Mouse (Mus musculus): ENCODE results near the gene Acyp1. TPM values are rescaled to one million over a fixed set of nuclear protein-coding genes. Genes with fewer than 3 reads are reported as not detected.
A peak's percentile ranks its signal among the peaks of the same experiment; 100 is the strongest.

Acyp1 gene
- polyA plus RNA-seq, 2 experiments, result 27.1 to 68.5 TPM

- Histone ChIP-seq H3K9me3 (ENCODE audit: control insufficient read depth, low read length) (no peaks in the 10 kb centered on the region), H3K36me3 (replicated peaks; ENCODE audit: control insufficient read depth, insufficient read depth, low read depth) (peaks cover 8% of the 10 kb centered on the region), H3K9ac (replicated peaks) (peak overlapping the region; percentile 78), H3K27me3 (ENCODE audit: control insufficient read depth, insufficient read depth, low read length) (no peaks in the 10 kb centered on the region), H3K27ac (peak overlapping the region; percentile 47), H3K4me2 (ENCODE audit: low read depth) (peak overlapping the region; percentile 75), H3K4me1 (replicated peaks; ENCODE audit: control insufficient read depth in 2 of 2, insufficient read depth in 2 of 2, low read length in 1 of 2) (peaks cover 21 to 29% of the 10 kb centered on the region in 2 experiments), H3K4me3 (ENCODE audit: insufficient read depth in 1 of 2, low read depth in 2 of 2, low read length in 2 of 2) (peak overlapping the region; percentile 61 to 97)
- ATAC-seq (ENCODE audit: insufficient read depth), result peak; percentile 55
- no peak for TF ChIP-seq CTCF (IDR thresholded peaks at IDR 0.05; ENCODE audit: low read depth)
- no peak for TF ChIP-seq EP300 (IDR thresholded peaks at IDR 0.05; ENCODE audit: low read depth)
- DNase-seq (ENCODE audit: low read depth in 3 of 3, low spot score in 3 of 3), result peak in 2 of 3 experiments; percentile 30 to 45
- 1% methylated on average over 10 of the region's 10 CpGs for WGBS (ENCODE audit: insufficient replicate concordance)
Measured at GRCm38 (mm10) chr12:85279396-85280080, 8.7 kb downstream of the Acyp1 start.

DNA sequence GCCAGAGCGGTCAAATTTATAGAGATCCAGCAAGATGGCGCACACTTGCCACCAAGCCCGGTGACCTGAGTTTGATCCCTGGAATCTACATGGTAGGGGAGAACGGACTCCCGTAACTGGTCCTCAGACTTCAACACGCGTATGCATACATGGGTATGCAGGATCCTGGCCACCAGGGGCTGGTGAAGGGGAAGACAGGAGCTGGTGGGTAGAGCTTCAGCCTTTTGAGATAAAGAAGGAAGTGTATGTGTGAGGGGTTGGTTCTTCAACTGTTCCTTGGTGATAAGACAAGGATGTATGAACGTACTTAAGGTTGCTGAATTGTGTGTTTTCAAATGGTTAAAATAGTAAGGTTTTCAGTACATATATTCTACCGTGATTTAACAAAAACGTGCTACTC lies 9.3 kb downstream of the Acyp1 start:
- peak overlapping the region; percentile 26 to 61 for H3K4me3 ChIP-seq (ENCODE audit: insufficient read depth in 1 of 2, low read depth in 2 of 2, low read length in 2 of 2)
- no peaks in the 10 kb centered on the region for H3K9me3 ChIP-seq (ENCODE audit: control insufficient read depth, low read length)
- ATAC-seq (ENCODE audit: insufficient read depth) (peak; percentile 69), DNase-seq (ENCODE audit: low read depth in 3 of 3, low spot score in 3 of 3) (peak; percentile 61 to 67 (median 64))
- TF ChIP-seq CTCF (IDR thresholded peaks at IDR 0.05; ENCODE audit: low read depth), result peak; percentile 77
- peak; percentile 66 for TF ChIP-seq EP300 (IDR thresholded peaks at IDR 0.05; ENCODE audit: low read depth)
- H3K27ac ChIP-seq, result peak overlapping the region; percentile 54
- H3K4me1 ChIP-seq (replicated peaks; ENCODE audit: control insufficient read depth in 2 of 2, insufficient read depth in 2 of 2, low read length in 1 of 2), result peaks cover 21 to 29% of the 10 kb centered on the region in 2 experiments
- H3K4me2 ChIP-seq (ENCODE audit: low read depth), result peak overlapping the region; percentile 75
- H3K27me3 ChIP-seq (ENCODE audit: control insufficient read depth, insufficient read depth, low read length), result no peaks in the 10 kb centered on the region
- no peak overlapping the region; the same call in 1 of the 2 replicates for H3K9ac ChIP-seq (replicated peaks)
- WGBS (ENCODE audit: insufficient replicate concordance), result 53% methylated on average over 10 of the region's 10 CpGs
- peaks cover 8% of the 10 kb centered on the region for H3K36me3 ChIP-seq (replicated peaks; ENCODE audit: control insufficient read depth, insufficient read depth, low read depth)

- TF ChIP-seq EP300 (IDR thresholded peaks at IDR 0.05; ENCODE audit: low read depth), result no peak
- no peak for TF ChIP-seq CTCF (IDR thresholded peaks at IDR 0.05; ENCODE audit: low read depth)
- Histone ChIP-seq H3K27me3 (ENCODE audit: control insufficient read depth, insufficient read depth, low read length) (no peaks in the 10 kb centered on the region), H3K27ac (no peak overlapping the region), H3K4me3 (ENCODE audit: insufficient read depth in 1 of 2, low read depth in 2 of 2, low read length in 2 of 2) (no peak overlapping the region), H3K36me3 (replicated peaks; ENCODE audit: control insufficient read depth, insufficient read depth, low read depth) (peaks cover 8% of the 10 kb centered on the region), H3K4me1 (replicated peaks; ENCODE audit: control insufficient read depth in 2 of 2, insufficient read depth in 2 of 2, low read length in 1 of 2) (peaks cover 23 to 32% of the 10 kb centered on the region in 2 experiments), H3K9me3 (ENCODE audit: control insufficient read depth, low read length) (no peaks in the 10 kb centered on the region), H3K9ac (replicated peaks) (no peak overlapping the region), H3K4me2 (ENCODE audit: low read depth) (no peak overlapping the region)
- WGBS (ENCODE audit: insufficient replicate concordance), result 78% methylated on average over 5 of the region's 5 CpGs
- DNase-seq (ENCODE audit: low read depth in 3 of 3, low spot score in 3 of 3) (no peak), ATAC-seq (ENCODE audit: insufficient read depth) (no peak)
Measured at GRCm38 (mm10) chr12:85276273-85276672, 12.0 kb downstream of the Acyp1 start.

GRCm38 (mm10) chr12:85273508-85273907 lies 14.7 kb downstream of the Acyp1 start:
- H3K27ac ChIP-seq, result no peak overlapping the region
- H3K4me2 ChIP-seq (ENCODE audit: low read depth), result no peak overlapping the region
- H3K4me3 ChIP-seq (ENCODE audit: insufficient read depth in 1 of 2, low read depth in 2 of 2, low read length in 2 of 2), result no peak overlapping the region
- ATAC-seq (ENCODE audit: insufficient read depth) (no peak), DNase-seq (ENCODE audit: low read depth in 3 of 3, low spot score in 3 of 3) (no peak)
- no peaks in the 10 kb centered on the region for H3K27me3 ChIP-seq (ENCODE audit: control insufficient read depth, insufficient read depth, low read length)
- H3K9ac ChIP-seq (replicated peaks), result no peak overlapping the region
- WGBS (ENCODE audit: insufficient replicate concordance), result 78% methylated on average over 10 of the region's 10 CpGs
- peaks cover 11 to 17% of the 10 kb centered on the region in 2 experiments for H3K4me1 ChIP-seq (replicated peaks; ENCODE audit: control insufficient read depth in 2 of 2, insufficient read depth in 2 of 2, low read length in 1 of 2)
- TF ChIP-seq EP300 (IDR thresholded peaks at IDR 0.05; ENCODE audit: low read depth) (no peak), CTCF (IDR thresholded peaks at IDR 0.05; ENCODE audit: low read depth) (no peak)
- peaks cover 8% of the 10 kb centered on the region for H3K36me3 ChIP-seq (replicated peaks; ENCODE audit: control insufficient read depth, insufficient read depth, low read depth)
- H3K9me3 ChIP-seq (ENCODE audit: control insufficient read depth, low read length), result no peaks in the 10 kb centered on the region

- Histone ChIP-seq H3K4me2 (ENCODE audit: low read depth) (no peak overlapping the region), H3K4me3 (ENCODE audit: insufficient read depth in 1 of 2, low read depth in 2 of 2, low read length in 2 of 2) (no peak overlapping the region), H3K36me3 (replicated peaks; ENCODE audit: control insufficient read depth, insufficient read depth, low read depth) (peaks cover 8% of the 10 kb centered on the region), H3K4me1 (replicated peaks; ENCODE audit: control insufficient read depth in 2 of 2, insufficient read depth in 2 of 2, low read length in 1 of 2) (peaks cover 9 to 10% of the 10 kb centered on the region in 2 experiments; a peak in 3 of 4 replicates), H3K27me3 (ENCODE audit: control insufficient read depth, insufficient read depth, low read length) (no peaks in the 10 kb centered on the region), H3K9me3 (ENCODE audit: control insufficient read depth, low read length) (no peaks in the 10 kb centered on the region), H3K9ac (replicated peaks) (no peak overlapping the region), H3K27ac (no peak overlapping the region)
- DNase-seq (ENCODE audit: low read depth in 3 of 3, low spot score in 3 of 3), result peak in 1 of 3 experiments; percentile 38
- peak; percentile 50; the same call in 1 of the 2 replicates for ATAC-seq (ENCODE audit: insufficient read depth)
- TF ChIP-seq CTCF (IDR thresholded peaks at IDR 0.05; ENCODE audit: low read depth), result no peak
- no peak for TF ChIP-seq EP300 (IDR thresholded peaks at IDR 0.05; ENCODE audit: low read depth)
- 56% methylated on average over 4 of the region's 4 CpGs for WGBS (ENCODE audit: insufficient replicate concordance)
Measured at GRCm38 (mm10) chr12:85271843-85272206, 16.4 kb downstream of the Acyp1 start.

Data from liver, embryonic 14.5 days (tissue).